Mouse (Mus musculus): ENCODE measurements around the gene Clec18a. TPM values are rescaled to one million over a fixed set of nuclear protein-coding genes. Genes with fewer than 3 reads are reported as not detected.
A peak's percentile ranks its signal among the peaks of the same experiment; 100 is the strongest.
"Not testable (repeated sequence)": the region's sequence is repeated elsewhere in the genome, so short reads cannot be mapped to it uniquely, and the experiment has no call there.

Gene Clec18a
- total RNA-seq (2014; rRNA removed) (not detected in 2 replicates), polyA plus RNA-seq (2015; fragmentation: Nextera tagmentation; extraction: Ambion mirVana) (0.55 and 0.58 TPM in 2 replicates)

- H3K9ac ChIP-seq (replicated peaks; ENCODE audit: low read length); DNase-seq (ENCODE audit: low spot score); H3K4me1 ChIP-seq (ENCODE audit: insufficient read depth, low read length); H3K4me2 ChIP-seq (ENCODE audit: low read depth, low read length); H3K27me3 ChIP-seq (ENCODE audit: insufficient read depth, low read length); H3K4me3 ChIP-seq (ENCODE audit: low read length); ATAC-seq; H3K27ac ChIP-seq; H3K36me3 ChIP-seq (ENCODE audit: insufficient read depth, low read length); H3K9me3 ChIP-seq (ENCODE audit: low read length): not testable (repeated sequence)
- WGBS: 93% methylated on average over 4 of the region's 6 CpGs
These were observed at the start of gene Clec18a for GRCm38 (mm10) chr8:111092326-111092725. Clec18a (minus strand) TSS chr8:111092426.

- H3K9me3 ChIP-seq (ENCODE audit: low read length): no peaks in the 10 kb centered on the region
- 98% methylated on average over 2 of the region's 2 CpGs for WGBS
- H3K4me1 ChIP-seq (ENCODE audit: insufficient read depth, low read length): no peaks in the 10 kb centered on the region
- no peak overlapping the region for H3K4me3 ChIP-seq (ENCODE audit: low read length)
- H3K27ac ChIP-seq: no peak overlapping the region
- no peak overlapping the region for H3K9ac ChIP-seq (replicated peaks; ENCODE audit: low read length)
- H3K4me2 ChIP-seq (ENCODE audit: low read depth, low read length): no peak overlapping the region
- no peak for TF ChIP-seq CTCF (IDR thresholded peaks at IDR 0.05; ENCODE audit: low read depth)
- H3K27me3 ChIP-seq (ENCODE audit: insufficient read depth, low read length): no peaks in the 10 kb centered on the region
- DNase-seq (ENCODE audit: low spot score) (no peak), ATAC-seq (no peak)
- H3K36me3 ChIP-seq (ENCODE audit: insufficient read depth, low read length): peaks cover 46% of the 10 kb centered on the region
These were observed 38.5 kb upstream of the Clec18a start for GRCm38 (mm10) chr8:111130756-111131155.

- peaks cover 60% of the 10 kb centered on the region for H3K36me3 ChIP-seq (ENCODE audit: insufficient read depth, low read length)
- no peak overlapping the region for H3K4me3 ChIP-seq (ENCODE audit: low read length)
- no peaks in the 10 kb centered on the region for H3K4me1 ChIP-seq (ENCODE audit: insufficient read depth, low read length)
- H3K9ac ChIP-seq (replicated peaks; ENCODE audit: low read length): no peak overlapping the region
- TF ChIP-seq CTCF (IDR thresholded peaks at IDR 0.05; ENCODE audit: low read depth): no peak
- H3K27ac ChIP-seq: no peak overlapping the region
- 93% methylated on average over 3 of the region's 3 CpGs for WGBS
- no peak overlapping the region for H3K4me2 ChIP-seq (ENCODE audit: low read depth, low read length)
- H3K9me3 ChIP-seq (ENCODE audit: low read length): no peaks in the 10 kb centered on the region
- ATAC-seq (no peak), DNase-seq (ENCODE audit: low spot score) (no peak)
- H3K27me3 ChIP-seq (ENCODE audit: insufficient read depth, low read length): no peaks in the 10 kb centered on the region
These were observed 27.3 kb upstream of the Clec18a start for GRCm38 (mm10) chr8:111119481-111119880.

GRCm38 (mm10) chr8:111114891-111115290 lies 22.7 kb upstream of the Clec18a start:
- 94% methylated on average over 5 of the region's 5 CpGs for WGBS
- Histone ChIP-seq H3K4me3 (ENCODE audit: low read length) (no peak overlapping the region), H3K4me2 (ENCODE audit: low read depth, low read length) (no peak overlapping the region), H3K4me1 (ENCODE audit: insufficient read depth, low read length) (no peaks in the 10 kb centered on the region), H3K9ac (replicated peaks; ENCODE audit: low read length) (no peak overlapping the region), H3K9me3 (ENCODE audit: low read length) (no peaks in the 10 kb centered on the region), H3K27me3 (ENCODE audit: insufficient read depth, low read length) (no peaks in the 10 kb centered on the region), H3K27ac (no peak overlapping the region), H3K36me3 (ENCODE audit: insufficient read depth, low read length) (peaks cover 42% of the 10 kb centered on the region)
- TF ChIP-seq CTCF (IDR thresholded peaks at IDR 0.05; ENCODE audit: low read depth): no peak
- DNase-seq (ENCODE audit: low spot score): no peak
- ATAC-seq: no peak

- H3K27me3 ChIP-seq (ENCODE audit: insufficient read depth, low read length); H3K9me3 ChIP-seq (ENCODE audit: low read length); ATAC-seq; DNase-seq (ENCODE audit: low spot score); H3K4me1 ChIP-seq (ENCODE audit: insufficient read depth, low read length); H3K36me3 ChIP-seq (ENCODE audit: insufficient read depth, low read length): not testable (repeated sequence)
- Histone ChIP-seq H3K4me3 (ENCODE audit: low read length) (peak overlapping the region; percentile 67), H3K27ac (peak overlapping the region; percentile 48; the same call in 1 of the 2 replicates), H3K4me2 (ENCODE audit: low read depth, low read length) (peak overlapping the region; percentile 62), H3K9ac (replicated peaks; ENCODE audit: low read length) (peak overlapping the region; percentile 61)
- under 1% methylated on average over 53 of the region's 69 CpGs for WGBS
These were observed 2.6 kb upstream of the Clec18a start for GRCm38 (mm10) chr8:111094719-111095302.

GRCm38 (mm10) chr8:111093865-111094718 lies 1.9 kb upstream of the Clec18a start, which contains the start of gene Pdpr:
Pdpr (plus strand) TSS chr8:111094630.
- H3K9me3 ChIP-seq (ENCODE audit: low read length): no peaks in the 10 kb centered on the region
- WGBS: 7% methylated on average over 48 of the region's 72 CpGs

More at GRCm38 (mm10) chr8:111093865-111094718, 1.9 kb upstream of the Clec18a start, which contains the start of gene Pdpr:
- no peaks in the 10 kb centered on the region for H3K4me1 ChIP-seq (ENCODE audit: insufficient read depth, low read length)
- no peaks in the 10 kb centered on the region for H3K36me3 ChIP-seq (ENCODE audit: insufficient read depth, low read length)
- peak within 1 kb of the TSS; percentile 61 for H3K9ac ChIP-seq (replicated peaks; ENCODE audit: low read length)
- peak; percentile 95 for ATAC-seq
- peak within 1 kb of the TSS; percentile 67 for H3K4me3 ChIP-seq (ENCODE audit: low read length)
- no peaks in the 10 kb centered on the region for H3K27me3 ChIP-seq (ENCODE audit: insufficient read depth, low read length)
- TF ChIP-seq CTCF (IDR thresholded peaks at IDR 0.05; ENCODE audit: low read depth): no peak
- peak; percentile 93 for DNase-seq (ENCODE audit: low spot score)
- H3K27ac ChIP-seq: peak within 1 kb of the TSS; percentile 80
- H3K4me2 ChIP-seq (ENCODE audit: low read depth, low read length): peak within 1 kb of the TSS; percentile 74

Measured in hindbrain, postnatal 0 days (tissue).